Mouse (Mus musculus): ENCODE measurements around the gene Galnt4.
"Not testable (repeated sequence)": the region's sequence is repeated elsewhere in the genome, so short reads cannot be mapped to it uniquely, and the experiment has no call there.

Galnt4 gene

DNA sequence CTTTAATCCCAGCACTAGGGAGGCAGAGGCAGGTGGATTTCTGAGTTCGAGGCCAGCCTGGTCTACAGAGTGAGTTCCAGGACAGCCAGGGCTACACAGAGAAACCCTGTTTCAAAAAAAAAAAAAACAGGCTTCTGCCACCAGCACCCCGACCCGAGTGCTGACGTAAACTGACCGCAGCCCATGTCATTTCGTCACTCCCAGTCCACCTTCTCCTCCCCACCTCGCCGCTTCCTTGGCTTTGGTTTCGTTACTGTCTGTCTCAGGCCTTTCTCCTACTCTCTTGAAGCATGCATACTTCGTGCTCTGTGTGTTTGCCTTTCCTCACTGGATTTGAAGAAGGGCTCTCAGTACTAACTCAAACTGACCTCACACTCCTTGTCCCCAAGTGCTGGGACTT lies 49.7 kb downstream of the Galnt4 start:
- DNase-seq (ENCODE audit: low spot score in 2 of 2) = not testable (repeated sequence)

DNA sequence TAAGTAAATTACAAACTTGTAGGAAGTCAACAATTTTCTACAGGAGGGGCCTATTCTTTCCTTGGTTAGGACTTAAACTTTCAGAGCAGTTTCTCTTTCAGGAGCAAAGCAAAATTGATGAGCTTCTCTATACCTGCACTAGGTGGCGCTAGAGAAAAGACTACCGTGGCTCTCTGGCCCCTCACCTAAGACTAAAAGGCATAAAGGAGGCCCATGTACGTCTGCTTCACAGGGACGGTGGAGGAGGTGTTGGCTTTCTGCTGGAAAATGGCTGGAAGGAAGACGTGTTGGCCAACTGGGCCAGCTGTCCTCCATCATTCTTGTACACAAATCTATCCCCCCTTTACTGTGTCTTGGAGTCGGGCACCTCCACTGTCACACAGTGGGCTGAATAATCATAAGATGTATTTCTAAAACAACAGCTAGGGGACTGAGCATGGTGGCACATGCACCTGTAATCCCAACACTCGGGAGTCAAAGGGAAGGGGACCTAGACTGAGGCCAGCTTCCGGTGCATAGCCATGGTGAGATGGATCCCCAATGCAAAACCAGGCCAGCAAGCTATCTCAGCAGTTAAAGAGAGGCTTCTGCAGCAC lies 54.1 kb downstream of the Galnt4 start:
- peak in 1 of 2 experiments; percentile 25 for DNase-seq (ENCODE audit: low spot score in 2 of 2)

Data from left cerebral cortex, adult 9 months (tissue).